Mouse (Mus musculus): ENCODE data around the gene 4921509C19Rik. TPM values are rescaled to one million over a fixed set of nuclear protein-coding genes. Genes with fewer than 3 reads are reported as not detected.
"Not testable (repeated sequence)": the region's sequence is repeated elsewhere in the genome, so short reads cannot be mapped to it uniquely, and the experiment has no call there.

Gene 4921509C19Rik
- not detected in 2 replicates for polyA plus RNA-seq (2015; fragmentation: Nextera tagmentation; extraction: Ambion mirVana)

GRCm38 (mm10) chr2:151476053-151476452, at the start of gene 4921509C19Rik:
Gene 4921509C19Rik, minus strand, starts transcription at chr2:151476153.
- H3K4me1 ChIP-seq (replicated peaks); H3K36me3 ChIP-seq; ATAC-seq (ENCODE audit: low read depth); H3K9ac ChIP-seq; H3K27me3 ChIP-seq; H3K4me2 ChIP-seq; DNase-seq; H3K9me3 ChIP-seq (replicated peaks); H3K4me3 ChIP-seq (replicated peaks); H3K27ac ChIP-seq: not testable (repeated sequence)
- WGBS (ENCODE audit: insufficient replicate concordance), result 62% methylated on average over 5 of the region's 5 CpGs

GRCm38 (mm10) chr2:151525520-151525919, 49.6 kb upstream of the 4921509C19Rik start:
- no peaks in the 10 kb centered on the region for H3K36me3 ChIP-seq
- no peak overlapping the region for H3K27ac ChIP-seq
- H3K4me1 ChIP-seq (replicated peaks), result peaks cover 23% of the 10 kb centered on the region
- no peak overlapping the region for H3K9ac ChIP-seq
- WGBS (ENCODE audit: insufficient replicate concordance), result 49% methylated on average over 2 of the region's 2 CpGs
- ATAC-seq (ENCODE audit: low read depth) (no peak), DNase-seq (no peak)
- H3K4me3 ChIP-seq (replicated peaks), result no peak overlapping the region
- no peak overlapping the region for H3K4me2 ChIP-seq
- no peaks in the 10 kb centered on the region for H3K9me3 ChIP-seq (replicated peaks)
- H3K27me3 ChIP-seq, result peaks cover 12% of the 10 kb centered on the region; the same call in 1 of the 2 replicates

DNA sequence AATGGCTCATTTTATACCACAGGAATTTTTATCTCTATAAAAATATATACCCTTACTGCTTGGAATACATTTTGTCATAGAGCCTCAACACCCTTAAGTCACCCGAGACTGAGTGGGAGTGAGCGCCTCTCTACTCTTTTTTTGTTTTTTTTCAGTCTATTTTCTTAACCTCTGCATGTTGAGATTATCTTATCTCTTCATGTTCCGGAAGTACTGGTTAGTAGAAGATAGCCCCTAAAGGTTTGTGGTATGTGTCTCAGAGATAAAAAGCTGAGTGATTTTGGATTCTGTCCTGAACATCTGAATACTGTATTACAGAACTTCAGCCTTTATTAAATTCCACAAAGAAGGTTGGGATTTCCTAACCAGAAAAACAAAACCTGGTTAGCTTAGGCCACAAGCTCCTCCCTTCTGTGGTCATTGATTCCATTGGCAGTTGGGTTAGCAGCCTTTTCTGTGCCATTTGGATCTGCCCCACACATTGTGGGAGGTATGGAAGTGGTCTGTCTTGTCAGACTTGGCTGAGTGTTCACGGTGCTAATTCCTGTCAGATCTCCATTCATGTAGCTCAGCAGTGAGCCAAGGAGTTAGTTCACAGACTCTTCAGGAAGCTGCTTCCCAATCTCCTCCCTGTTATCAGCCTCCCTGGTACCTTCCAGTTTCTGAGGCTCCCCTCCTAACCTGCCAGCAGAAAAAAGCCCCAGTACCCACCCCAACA, 48.5 kb upstream of the 4921509C19Rik start:
- DNase-seq (no peak), ATAC-seq (ENCODE audit: low read depth) (peak; percentile 62; the same call in 1 of the 2 replicates)
- H3K4me1 ChIP-seq (replicated peaks), result peaks cover 12% of the 10 kb centered on the region
- H3K9me3 ChIP-seq (replicated peaks), result no peaks in the 10 kb centered on the region
- H3K27ac ChIP-seq, result no peak overlapping the region
- no peaks in the 10 kb centered on the region for H3K36me3 ChIP-seq
- no peak overlapping the region for H3K9ac ChIP-seq
- peaks cover 12% of the 10 kb centered on the region; the same call in 1 of the 2 replicates for H3K27me3 ChIP-seq
- H3K4me3 ChIP-seq (replicated peaks), result no peak overlapping the region
- 8% methylated on average over 4 of the region's 4 CpGs for WGBS (ENCODE audit: insufficient replicate concordance)
- H3K4me2 ChIP-seq, result no peak overlapping the region

DNA sequence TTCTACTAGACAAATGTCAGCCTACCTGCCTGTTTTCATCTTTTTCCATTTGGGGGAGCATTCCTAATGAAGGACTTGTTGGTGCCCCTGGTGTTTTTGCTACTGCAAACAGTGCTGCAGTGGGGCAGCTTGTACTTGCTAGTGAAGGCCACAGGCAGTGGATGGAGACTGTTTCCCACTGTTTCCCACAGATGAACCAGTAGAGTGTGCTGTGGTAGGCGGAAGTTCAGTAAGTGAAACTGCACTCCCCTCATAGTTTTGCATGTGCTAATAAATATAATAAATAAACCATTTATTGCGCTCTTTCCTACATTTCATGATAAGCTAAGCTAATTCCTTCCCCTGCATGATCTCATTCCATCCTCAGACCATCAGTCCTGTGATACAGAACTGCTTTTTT, 43.0 kb upstream of the 4921509C19Rik start:
- DNase-seq (no peak), ATAC-seq (ENCODE audit: low read depth) (no peak)
- no peak overlapping the region for H3K27ac ChIP-seq
- H3K27me3 ChIP-seq, result no peaks in the 10 kb centered on the region
- peaks cover 23% of the 10 kb centered on the region for H3K36me3 ChIP-seq
- 75% methylated on average over 2 of the region's 2 CpGs for WGBS (ENCODE audit: insufficient replicate concordance)
- peaks cover 2% of the 10 kb centered on the region; the same call in 1 of the 2 replicates for H3K4me1 ChIP-seq (replicated peaks)
- no peak overlapping the region for H3K4me2 ChIP-seq
- no peaks in the 10 kb centered on the region for H3K9me3 ChIP-seq (replicated peaks)
- no peak overlapping the region for H3K9ac ChIP-seq
- no peak overlapping the region for H3K4me3 ChIP-seq (replicated peaks)

- no peaks in the 10 kb centered on the region for H3K27me3 ChIP-seq
- no peak overlapping the region for H3K4me2 ChIP-seq
- H3K9ac ChIP-seq, result no peak overlapping the region
- no peak overlapping the region for H3K4me3 ChIP-seq (replicated peaks)
- H3K36me3 ChIP-seq, result peaks cover 71% of the 10 kb centered on the region
- ATAC-seq (ENCODE audit: low read depth), result no peak
- no peak for DNase-seq
- H3K9me3 ChIP-seq (replicated peaks), result no peaks in the 10 kb centered on the region
- H3K27ac ChIP-seq, result no peak overlapping the region
- no peaks in the 10 kb centered on the region for H3K4me1 ChIP-seq (replicated peaks)
- WGBS (ENCODE audit: insufficient replicate concordance), result 71% methylated on average over 3 of the region's 3 CpGs
These were observed 37.8 kb upstream of the 4921509C19Rik start for GRCm38 (mm10) chr2:151513525-151514285.

- Histone ChIP-seq H3K9ac (no peak overlapping the region), H3K9me3 (replicated peaks) (no peaks in the 10 kb centered on the region), H3K27me3 (no peaks in the 10 kb centered on the region), H3K27ac (no peak overlapping the region), H3K36me3 (peaks cover 83% of the 10 kb centered on the region), H3K4me1 (replicated peaks) (no peaks in the 10 kb centered on the region), H3K4me3 (replicated peaks) (no peak overlapping the region), H3K4me2 (no peak overlapping the region)
- no peak for DNase-seq
- no peak for ATAC-seq (ENCODE audit: low read depth)
These were observed 36.2 kb upstream of the 4921509C19Rik start for GRCm38 (mm10) chr2:151512199-151512598.

DNA sequence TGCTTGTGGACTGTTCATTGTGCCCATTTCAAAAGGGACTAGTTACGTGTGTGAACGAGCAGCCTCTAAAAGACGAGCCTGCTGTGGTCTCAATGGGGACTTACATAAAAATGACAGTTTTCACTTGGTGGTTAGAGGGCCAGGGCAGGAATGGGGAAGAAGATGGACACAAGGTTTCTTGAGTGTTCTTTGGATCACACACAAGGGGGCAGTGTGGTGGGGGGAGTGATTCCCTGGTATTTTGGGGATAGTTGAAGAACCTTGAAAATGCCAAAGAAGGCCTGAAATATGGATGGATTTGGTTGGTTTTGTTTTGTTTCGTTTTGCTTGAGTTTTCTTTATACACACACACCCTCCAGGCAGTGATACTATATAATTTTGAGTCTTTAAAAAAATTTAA, 28.3 kb upstream of the 4921509C19Rik start:
- Histone ChIP-seq H3K36me3 (peaks cover 80% of the 10 kb centered on the region), H3K27ac (no peak overlapping the region), H3K9ac (no peak overlapping the region), H3K4me3 (replicated peaks) (no peak overlapping the region), H3K4me1 (replicated peaks) (peaks cover 16% of the 10 kb centered on the region), H3K27me3 (no peaks in the 10 kb centered on the region), H3K4me2 (no peak overlapping the region), H3K9me3 (replicated peaks) (no peaks in the 10 kb centered on the region)
- WGBS (ENCODE audit: insufficient replicate concordance), result 74% methylated on average over 4 of the region's 4 CpGs
- no peak for ATAC-seq (ENCODE audit: low read depth)
- DNase-seq, result no peak

DNA sequence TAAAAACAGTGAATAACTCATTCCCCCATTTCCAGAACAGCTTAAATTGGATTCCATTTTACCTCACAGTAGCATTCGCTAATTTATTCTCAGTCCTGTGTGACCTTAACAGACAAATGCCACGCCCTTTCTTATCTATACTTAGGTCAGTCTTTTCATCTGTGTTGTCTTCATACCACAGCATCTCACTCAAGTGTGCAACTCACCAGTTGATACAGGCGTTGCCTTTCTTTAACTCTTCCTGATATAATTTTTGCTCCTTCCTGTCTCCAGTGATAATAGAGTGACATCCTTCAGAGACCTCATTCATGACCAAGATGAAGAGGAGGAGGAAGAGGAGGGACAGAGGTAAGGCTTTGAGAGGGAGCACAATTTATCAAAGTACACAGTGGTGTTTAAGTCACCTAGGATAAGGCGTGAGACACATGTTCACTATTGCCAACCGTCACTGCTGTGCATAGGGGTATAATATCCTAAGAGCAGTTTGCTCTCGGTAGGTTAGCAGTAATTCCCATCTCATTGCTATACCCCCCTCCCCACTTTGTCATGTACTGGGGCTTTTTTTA, 24.6 kb upstream of the 4921509C19Rik start:
- 38% methylated on average over 6 of the region's 6 CpGs for whole genome bisulfite sequencing (ENCODE audit: insufficient replicate concordance)
- H3K27me3 ChIP-seq, result no peaks in the 10 kb centered on the region
- peak; percentile 82 for ATAC-seq (ENCODE audit: low read depth)
- H3K4me3 ChIP-seq (replicated peaks), result no peak overlapping the region
- no peak for DNase-seq
- no peak overlapping the region for H3K4me2 ChIP-seq
- H3K27ac ChIP-seq, result no peak overlapping the region
- no peak overlapping the region for H3K9ac ChIP-seq
- H3K9me3 ChIP-seq (replicated peaks), result no peaks in the 10 kb centered on the region
- peaks cover 36% of the 10 kb centered on the region for H3K4me1 ChIP-seq (replicated peaks)
- peaks cover 76% of the 10 kb centered on the region for H3K36me3 ChIP-seq

- H3K4me3 ChIP-seq (replicated peaks), result no peak overlapping the region
- H3K27me3 ChIP-seq, result no peaks in the 10 kb centered on the region
- ATAC-seq (ENCODE audit: low read depth), result no peak
- no peaks in the 10 kb centered on the region for H3K9me3 ChIP-seq (replicated peaks)
- H3K36me3 ChIP-seq, result peaks cover 57% of the 10 kb centered on the region
- no peak overlapping the region for H3K27ac ChIP-seq
- H3K4me2 ChIP-seq, result no peak overlapping the region
- no peak for DNase-seq
- WGBS (ENCODE audit: insufficient replicate concordance), result 67% methylated on average over 3 of the region's 3 CpGs
- peaks cover 46% of the 10 kb centered on the region for H3K4me1 ChIP-seq (replicated peaks)
- no peak overlapping the region for H3K9ac ChIP-seq
These were observed 22.4 kb upstream of the 4921509C19Rik start for GRCm38 (mm10) chr2:151498358-151498757.

GRCm38 (mm10) chr2:151494035-151494803, 18.3 kb upstream of the 4921509C19Rik start, which contains the start of gene Nsfl1c:
Gene Nsfl1c, plus strand, starts transcription at chr2:151494182.
- DNase-seq (peak; percentile 89), ATAC-seq (ENCODE audit: low read depth) (peak; percentile 100)
- Histone ChIP-seq H3K4me3 (replicated peaks) (peak within 1 kb of the TSS; percentile 92), H3K9me3 (replicated peaks) (no peaks in the 10 kb centered on the region), H3K9ac (peak within 1 kb of the TSS; percentile 86), H3K27ac (peak within 1 kb of the TSS; percentile 59), H3K4me2 (peak within 1 kb of the TSS; percentile 86), H3K27me3 (peaks cover 2% of the 10 kb centered on the region; the same call in 1 of the 2 replicates), H3K36me3 (peaks cover 28% of the 10 kb centered on the region), H3K4me1 (replicated peaks) (peaks cover 30% of the 10 kb centered on the region)
- WGBS (ENCODE audit: insufficient replicate concordance), result under 1% methylated on average over 73 of the region's 73 CpGs

GRCm38 (mm10) chr2:151486496-151486895, 10.5 kb upstream of the 4921509C19Rik start:
- Histone ChIP-seq H3K4me3 (replicated peaks) (no peak overlapping the region), H3K27ac (no peak overlapping the region), H3K27me3 (peaks cover 2% of the 10 kb centered on the region; the same call in 1 of the 2 replicates), H3K9ac (no peak overlapping the region), H3K4me1 (replicated peaks) (no peaks in the 10 kb centered on the region), H3K4me2 (no peak overlapping the region), H3K36me3 (no peaks in the 10 kb centered on the region), H3K9me3 (replicated peaks) (no peaks in the 10 kb centered on the region)
- ATAC-seq (ENCODE audit: low read depth) (no peak), DNase-seq (no peak)

All from liver, embryonic 13.5 days (tissue).